Mouse (Mus musculus): ENCODE measurements around the gene Mars. TPM values are rescaled to one million over a fixed set of nuclear protein-coding genes. Genes with fewer than 3 reads are reported as not detected.

Mars gene
- polyA plus RNA-seq, 1 experiment from 2014 or later, result 249 TPM

DNA sequence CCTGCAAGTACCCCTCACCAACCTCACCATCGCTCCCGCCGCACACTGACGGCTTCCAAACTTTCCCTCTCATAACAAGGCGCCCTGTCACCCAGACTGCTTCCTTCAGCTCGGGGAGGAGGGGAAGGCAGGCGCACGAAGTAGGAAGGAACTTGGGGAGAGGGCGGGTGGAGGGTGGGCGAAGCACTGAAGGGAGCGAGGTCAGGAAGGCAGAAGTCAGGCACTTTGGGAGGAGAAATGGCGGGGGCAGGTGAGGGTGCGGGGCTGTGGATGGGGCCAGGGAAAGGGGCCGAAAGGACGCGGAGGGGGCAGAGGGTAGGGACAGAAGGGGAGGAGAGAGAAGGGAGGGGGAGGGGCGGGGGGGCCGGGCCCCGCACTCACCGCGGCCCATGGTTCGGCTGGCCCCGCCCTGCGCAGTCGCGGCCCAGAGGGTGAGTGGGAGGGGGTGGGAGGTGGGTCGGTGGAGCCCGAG, 23.2 kb downstream of the Mars start:
- DNase-seq (ENCODE audit: low spot score), result no peak
- Histone ChIP-seq H3K4me1 (replicated peaks; ENCODE audit: control insufficient read depth, insufficient read depth, low read length) (peaks cover 49% of the 10 kb centered on the region), H3K4me3 (ENCODE audit: low read depth, low read length) (peak overlapping the region; percentile 86), H3K27me3 (replicated peaks; ENCODE audit: control insufficient read depth, insufficient read depth, low read length) (no peaks in the 10 kb centered on the region), H3K36me3 (ENCODE audit: control insufficient read depth, insufficient read depth, low read length) (peaks cover 39% of the 10 kb centered on the region), H3K4me2 (peak overlapping the region; percentile 98), H3K9ac (ENCODE audit: low read depth, low read length) (peak overlapping the region; percentile 90), H3K27ac (ENCODE audit: low read depth, low read length) (peak overlapping the region; percentile 99), H3K9me3 (ENCODE audit: control insufficient read depth, low read length) (no peaks in the 10 kb centered on the region)
- peak; percentile 12 for ATAC-seq (replicated peaks; ENCODE audit: low FRiP score)
- WGBS, result 1% methylated on average over 22 of the region's 28 CpGs

GRCm38 (mm10) chr10:127287936-127288293, 23.7 kb downstream of the Mars start:
- Histone ChIP-seq H3K4me1 (replicated peaks; ENCODE audit: control insufficient read depth, insufficient read depth, low read length) (peaks cover 45% of the 10 kb centered on the region), H3K4me3 (ENCODE audit: low read depth, low read length) (peak overlapping the region; percentile 86), H3K9me3 (ENCODE audit: control insufficient read depth, low read length) (no peaks in the 10 kb centered on the region), H3K36me3 (ENCODE audit: control insufficient read depth, insufficient read depth, low read length) (peaks cover 39% of the 10 kb centered on the region), H3K9ac (ENCODE audit: low read depth, low read length) (peak overlapping the region; percentile 90), H3K27me3 (replicated peaks; ENCODE audit: control insufficient read depth, insufficient read depth, low read length) (no peaks in the 10 kb centered on the region), H3K27ac (ENCODE audit: low read depth, low read length) (peak overlapping the region; percentile 99), H3K4me2 (peak overlapping the region; percentile 98)
- 0% methylated on average over 3 of the region's 3 CpGs for WGBS
- DNase-seq (ENCODE audit: low spot score) (no peak), ATAC-seq (replicated peaks; ENCODE audit: low FRiP score) (no peak)

GRCm38 (mm10) chr10:127287271-127287935, 24.2 kb downstream of the Mars start:
- H3K4me3 ChIP-seq (ENCODE audit: low read depth, low read length), result peak overlapping the region; percentile 86
- H3K9ac ChIP-seq (ENCODE audit: low read depth, low read length), result peak overlapping the region; percentile 90
- H3K9me3 ChIP-seq (ENCODE audit: control insufficient read depth, low read length), result no peaks in the 10 kb centered on the region
- H3K27me3 ChIP-seq (replicated peaks; ENCODE audit: control insufficient read depth, insufficient read depth, low read length), result no peaks in the 10 kb centered on the region
- peak overlapping the region; percentile 98 for H3K4me2 ChIP-seq
- peaks cover 41% of the 10 kb centered on the region for H3K4me1 ChIP-seq (replicated peaks; ENCODE audit: control insufficient read depth, insufficient read depth, low read length)
- WGBS, result 74% methylated on average over 15 of the region's 15 CpGs
- DNase-seq (ENCODE audit: low spot score), result no peak
- no peak for ATAC-seq (replicated peaks; ENCODE audit: low FRiP score)
- H3K27ac ChIP-seq (ENCODE audit: low read depth, low read length), result peak overlapping the region; percentile 99
- H3K36me3 ChIP-seq (ENCODE audit: control insufficient read depth, insufficient read depth, low read length), result peaks cover 42% of the 10 kb centered on the region

GRCm38 (mm10) chr10:127286730-127287129, 24.9 kb downstream of the Mars start:
- peak overlapping the region; percentile 86 for H3K4me3 ChIP-seq (ENCODE audit: low read depth, low read length)
- peaks cover 35% of the 10 kb centered on the region for H3K4me1 ChIP-seq (replicated peaks; ENCODE audit: control insufficient read depth, insufficient read depth, low read length)
- H3K27ac ChIP-seq (ENCODE audit: low read depth, low read length), result no peak overlapping the region; the same call in 1 of the 2 replicates
- DNase-seq (ENCODE audit: low spot score) (no peak), ATAC-seq (replicated peaks; ENCODE audit: low FRiP score) (no peak)
- H3K36me3 ChIP-seq (ENCODE audit: control insufficient read depth, insufficient read depth, low read length), result peaks cover 49% of the 10 kb centered on the region
- WGBS, result 61% methylated on average over 7 of the region's 7 CpGs
- peak overlapping the region; percentile 90 for H3K9ac ChIP-seq (ENCODE audit: low read depth, low read length)
- H3K9me3 ChIP-seq (ENCODE audit: control insufficient read depth, low read length), result no peaks in the 10 kb centered on the region
- peak overlapping the region; percentile 98 for H3K4me2 ChIP-seq
- no peaks in the 10 kb centered on the region for H3K27me3 ChIP-seq (replicated peaks; ENCODE audit: control insufficient read depth, insufficient read depth, low read length)

DNA sequence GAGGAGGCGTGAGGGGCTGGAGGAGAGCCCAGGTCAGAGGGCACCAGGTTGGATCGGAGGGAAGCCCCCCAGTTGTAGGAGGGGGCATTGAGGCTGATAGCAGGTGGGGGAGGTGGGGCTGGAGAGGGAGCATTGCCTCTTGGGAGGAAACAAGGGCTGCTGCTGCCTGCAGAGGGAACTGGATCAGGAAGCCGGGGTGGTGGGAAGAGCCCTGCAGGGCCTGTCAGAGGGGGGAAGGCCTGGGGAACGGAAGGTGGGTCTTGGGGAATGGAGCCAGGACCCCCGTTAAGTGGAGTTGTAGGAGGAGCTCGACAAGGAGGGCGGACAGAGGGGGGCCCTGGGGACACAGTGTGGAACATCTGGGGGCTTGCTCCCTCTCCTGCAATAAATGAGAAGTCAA, 25.4 kb downstream of the Mars start:
- WGBS, result 80% methylated on average over 7 of the region's 7 CpGs
- H3K27ac ChIP-seq (ENCODE audit: low read depth, low read length), result no peak overlapping the region
- peak overlapping the region; percentile 15 for H3K4me3 ChIP-seq (ENCODE audit: low read depth, low read length)
- peak overlapping the region; percentile 98; the same call in 1 of the 2 replicates for H3K4me2 ChIP-seq
- no peak for ATAC-seq (replicated peaks; ENCODE audit: low FRiP score)
- H3K9me3 ChIP-seq (ENCODE audit: control insufficient read depth, low read length), result no peaks in the 10 kb centered on the region
- H3K36me3 ChIP-seq (ENCODE audit: control insufficient read depth, insufficient read depth, low read length), result peaks cover 51% of the 10 kb centered on the region
- no peaks in the 10 kb centered on the region for H3K27me3 ChIP-seq (replicated peaks; ENCODE audit: control insufficient read depth, insufficient read depth, low read length)
- H3K9ac ChIP-seq (ENCODE audit: low read depth, low read length), result peak overlapping the region; percentile 90; the same call in 1 of the 2 replicates
- DNase-seq (ENCODE audit: low spot score), result no peak
- peaks cover 33% of the 10 kb centered on the region for H3K4me1 ChIP-seq (replicated peaks; ENCODE audit: control insufficient read depth, insufficient read depth, low read length)

DNA sequence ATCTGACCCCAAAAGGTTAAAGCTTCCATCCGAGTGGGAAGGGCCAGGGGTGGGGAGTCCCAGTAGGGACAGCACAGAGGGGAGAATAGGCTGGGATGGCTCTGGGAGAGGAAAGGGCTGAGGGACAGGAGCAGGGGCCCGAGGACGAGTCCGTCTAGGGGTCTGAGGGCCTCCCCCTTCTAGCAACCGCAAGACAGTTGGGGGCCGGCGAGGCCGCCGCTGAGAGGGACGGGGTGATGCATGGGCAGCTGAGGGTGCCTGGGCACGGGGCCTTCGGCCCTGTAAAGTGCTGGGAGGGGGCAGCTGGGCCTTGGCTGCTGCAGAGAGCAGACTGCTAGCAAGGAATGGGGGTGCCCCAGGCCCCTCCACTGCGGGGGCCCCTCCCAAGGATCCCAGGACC, 25.9 kb downstream of the Mars start:
- Histone ChIP-seq H3K4me3 (ENCODE audit: low read depth, low read length) (no peak overlapping the region), H3K4me2 (no peak overlapping the region), H3K27ac (ENCODE audit: low read depth, low read length) (no peak overlapping the region), H3K9ac (ENCODE audit: low read depth, low read length) (no peak overlapping the region), H3K36me3 (ENCODE audit: control insufficient read depth, insufficient read depth, low read length) (peaks cover 55% of the 10 kb centered on the region), H3K9me3 (ENCODE audit: control insufficient read depth, low read length) (no peaks in the 10 kb centered on the region), H3K27me3 (replicated peaks; ENCODE audit: control insufficient read depth, insufficient read depth, low read length) (no peaks in the 10 kb centered on the region), H3K4me1 (replicated peaks; ENCODE audit: control insufficient read depth, insufficient read depth, low read length) (peaks cover 33% of the 10 kb centered on the region)
- ATAC-seq (replicated peaks; ENCODE audit: low FRiP score), result no peak
- 86% methylated on average over 13 of the region's 13 CpGs for WGBS
- no peak for DNase-seq (ENCODE audit: low spot score)

- no peak overlapping the region for H3K4me2 ChIP-seq
- H3K4me3 ChIP-seq (ENCODE audit: low read depth, low read length), result no peak overlapping the region
- H3K27ac ChIP-seq (ENCODE audit: low read depth, low read length), result no peak overlapping the region
- no peaks in the 10 kb centered on the region for H3K9me3 ChIP-seq (ENCODE audit: control insufficient read depth, low read length)
- ATAC-seq (replicated peaks; ENCODE audit: low FRiP score), result no peak
- no peak overlapping the region for H3K9ac ChIP-seq (ENCODE audit: low read depth, low read length)
- peaks cover 58% of the 10 kb centered on the region for H3K36me3 ChIP-seq (ENCODE audit: control insufficient read depth, insufficient read depth, low read length)
- H3K27me3 ChIP-seq (replicated peaks; ENCODE audit: control insufficient read depth, insufficient read depth, low read length), result no peaks in the 10 kb centered on the region
- WGBS, result 82% methylated on average over 11 of the region's 11 CpGs
- peaks cover 31% of the 10 kb centered on the region for H3K4me1 ChIP-seq (replicated peaks; ENCODE audit: control insufficient read depth, insufficient read depth, low read length)
- no peak for DNase-seq (ENCODE audit: low spot score)
Observed at GRCm38 (mm10) chr10:127284724-127285500, 26.7 kb downstream of the Mars start.

- Histone ChIP-seq H3K27ac (ENCODE audit: low read depth, low read length) (no peak overlapping the region), H3K9ac (ENCODE audit: low read depth, low read length) (no peak overlapping the region), H3K9me3 (ENCODE audit: control insufficient read depth, low read length) (no peaks in the 10 kb centered on the region), H3K4me1 (replicated peaks; ENCODE audit: control insufficient read depth, insufficient read depth, low read length) (peaks cover 24% of the 10 kb centered on the region), H3K4me3 (ENCODE audit: low read depth, low read length) (0 out of 2 replicates have a peak overlapping the region, but pooled peaks have one; percentile 8), H3K36me3 (ENCODE audit: control insufficient read depth, insufficient read depth, low read length) (peaks cover 64% of the 10 kb centered on the region), H3K27me3 (replicated peaks; ENCODE audit: control insufficient read depth, insufficient read depth, low read length) (no peaks in the 10 kb centered on the region), H3K4me2 (no peak overlapping the region)
- DNase-seq (ENCODE audit: low spot score) (no peak), ATAC-seq (replicated peaks; ENCODE audit: low FRiP score) (no peak)
- WGBS, result 95% methylated on average over 7 of the region's 7 CpGs
Observed at GRCm38 (mm10) chr10:127284105-127284622, 27.4 kb downstream of the Mars start.
